Mouse (Mus musculus) midbrain, embryonic 16.5 days (tissue): Measurements from ENCODE around the gene Shroom4. TPM values are rescaled to one million over a fixed set of nuclear protein-coding genes. Genes with fewer than 3 reads are reported as not detected.
"Not testable (repeated sequence)": the region's sequence is repeated elsewhere in the genome, so short reads cannot be mapped to it uniquely, and the experiment has no call there.

Source experiments
- ATAC-seq: fragments of 200-750 bp; cut with Nextera tagmentation; 2 replicates; pipeline ENCODE4 v1.8.0; 2017; ENCODE audit warnings: moderate TSS enrichment
- H3K27ac ChIP-seq: fragments of 300-500 bp; sonication (generic); 2 replicates; pipeline ENCODE4 v1.5.1; 2014; ENCODE audit warnings: mild to moderate bottlenecking, low read length, mixed read lengths
- H3K27me3 ChIP-seq: fragments of 300-500 bp; sonication (generic); 2 replicates; pipeline ENCODE4 v1.6.1; 2014; ENCODE audit warnings: low read depth, low read length, mixed read lengths; ENCODE audit not compliant: control insufficient read depth, insufficient read depth
- H3K36me3 ChIP-seq: fragments of 300-500 bp; sonication (generic); 2 replicates; pipeline ENCODE4 v1.6.1; 2014; ENCODE audit warnings: mild to moderate bottlenecking, low read length, moderate library complexity, mixed read lengths; ENCODE audit not compliant: control insufficient read depth, insufficient read depth
- H3K4me1 ChIP-seq: fragments of 300-500 bp; sonication (generic); 2 replicates; pipeline ENCODE4 v1.6.1; 2014; ENCODE audit warnings: mild to moderate bottlenecking, low read length, mixed read lengths; ENCODE audit not compliant: control insufficient read depth, insufficient read depth
- H3K4me2 ChIP-seq: fragments of 300-500 bp; sonication (generic); 2 replicates; pipeline ENCODE4 v1.6.1; 2014; ENCODE audit warnings: mild to moderate bottlenecking, low read length, mixed read lengths
- H3K4me3 ChIP-seq: fragments of 300-500 bp; sonication (generic); 2 replicates; pipeline ENCODE4 v1.5.1; 2014; ENCODE audit warnings: low read depth, mild to moderate bottlenecking, low read length, moderate library complexity, mixed read lengths
- H3K9ac ChIP-seq: fragments of 300-500 bp; sonication (generic); 2 replicates; pipeline ENCODE4 v1.6.1; 2014; ENCODE audit warnings: low read depth, low read length, mixed read lengths
- H3K9me3 ChIP-seq: fragments of 300-500 bp; sonication (generic); replicated peaks from 2 replicates; pipeline ENCODE4 v1.6.1; 2014; ENCODE audit warnings: mild to moderate bottlenecking, low read length, mixed read lengths; ENCODE audit not compliant: control insufficient read depth, poor library complexity, severe bottlenecking
- WGBS: fragments of 180-500 bp; shearing (Covaris S2); extraction: QIAGEN DNeasy Blood & Tissue Kit; methylation state at CpG from one replicate; pipeline ENCODE4 v1.1.7; 2014; 5-methylcytosine and 5-hydroxymethylcytosine counted together
- polyA plus RNA-seq: library from polyadenylated mRNA; unstranded; fragments of >200 nt; fragmentation: Nextera tagmentation; extraction: Ambion mirVana; gene quantifications from 2 replicates; pipeline ENCODE4 v1.2.1, GENCODE M21; 2015

Gene Shroom4
- polyA plus RNA-seq, 1 experiment from 2014 or later = 1.1 TPM

DNA sequence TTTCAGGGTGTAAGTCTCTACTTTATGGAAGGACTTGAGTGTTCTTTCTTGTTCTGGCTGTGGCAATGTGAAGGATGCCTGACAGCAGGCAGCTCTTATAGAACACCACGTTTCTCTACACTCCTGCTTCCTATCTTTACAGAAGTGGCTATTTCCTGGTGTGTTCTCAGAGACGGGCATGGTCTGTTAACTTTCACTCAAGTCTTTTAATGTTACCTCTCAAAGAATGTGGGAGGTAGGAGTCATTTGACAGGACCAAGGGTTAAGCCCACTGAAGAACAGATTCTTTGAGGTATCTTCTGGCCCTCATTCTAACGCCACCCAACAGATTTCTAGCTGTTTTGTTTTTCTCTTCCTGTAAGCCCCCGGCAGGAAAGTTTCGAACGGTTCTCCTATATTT lies 9.5 kb downstream of the Shroom4 start:
- WGBS = 60% methylated on average over 6 of the region's 6 CpGs
- no peak for ATAC-seq

DNA sequence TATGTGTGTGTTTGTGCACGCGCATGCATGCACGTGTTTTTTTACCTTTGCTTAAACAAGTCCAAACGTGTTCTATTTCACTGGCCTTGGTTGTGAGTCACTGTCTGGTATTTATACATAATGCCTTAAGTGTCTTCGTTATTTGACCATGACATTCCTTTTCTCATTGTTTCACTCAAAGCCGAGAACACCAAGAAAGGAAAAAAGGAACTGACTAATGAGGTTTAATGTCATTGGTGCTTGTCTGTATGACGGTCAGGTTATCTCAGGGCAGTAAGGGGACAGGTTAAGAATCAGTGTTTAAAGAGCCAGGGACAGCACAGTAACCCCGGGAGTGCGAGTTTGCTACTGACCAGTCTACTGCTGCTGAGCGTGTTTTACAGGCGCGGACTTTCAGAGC lies 15.8 kb downstream of the Shroom4 start:
- H3K9me3 ChIP-seq = no peaks in the 10 kb centered on the region

More for the DNA sequence above, 9.5 kb downstream of the Shroom4 start:
- Histone ChIP-seq H3K27me3 (no peaks in the 10 kb centered on the region), H3K36me3 (no peaks in the 10 kb centered on the region), H3K4me3 (no peak overlapping the region), H3K4me1 (no peaks in the 10 kb centered on the region), H3K9ac (no peak overlapping the region), H3K4me2 (no peak overlapping the region), H3K9me3 (no peaks in the 10 kb centered on the region), H3K27ac (no peak overlapping the region)

DNA sequence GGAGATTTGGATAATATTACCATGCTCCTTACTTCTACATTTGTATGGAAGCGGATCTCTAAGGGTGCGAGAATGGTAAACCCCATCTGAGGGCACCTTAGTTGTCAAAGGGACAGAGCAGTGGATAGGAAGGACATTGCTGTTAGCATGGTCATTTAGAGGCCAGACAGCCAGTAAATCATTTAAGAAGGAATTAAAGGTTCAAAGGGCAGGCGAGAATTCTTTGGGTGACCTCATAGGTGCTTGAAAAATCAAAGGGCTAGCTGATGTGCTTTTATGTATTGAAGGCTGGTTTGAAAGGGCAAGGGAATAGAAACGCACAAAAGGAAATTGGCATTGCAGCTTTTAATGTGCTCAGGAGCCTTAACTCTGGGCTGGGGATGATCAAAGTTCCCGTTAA lies 16.3 kb downstream of the Shroom4 start:
- H3K9me3 ChIP-seq = no peaks in the 10 kb centered on the region
- no peaks in the 10 kb centered on the region for H3K4me1 ChIP-seq
- no peak overlapping the region for H3K9ac ChIP-seq
- 41% methylated on average over 5 of the region's 5 CpGs for WGBS
- no peak overlapping the region for H3K27ac ChIP-seq
- no peaks in the 10 kb centered on the region; the same call in 1 of the 2 replicates for H3K36me3 ChIP-seq
- H3K4me2 ChIP-seq = no peak overlapping the region
- ATAC-seq = no peak
- no peaks in the 10 kb centered on the region for H3K27me3 ChIP-seq
- H3K4me3 ChIP-seq = no peak overlapping the region

More for the DNA sequence above, 15.8 kb downstream of the Shroom4 start:
- H3K27me3 ChIP-seq = no peaks in the 10 kb centered on the region
- no peak overlapping the region for H3K9ac ChIP-seq
- 53% methylated on average over 12 of the region's 12 CpGs for WGBS
- H3K4me2 ChIP-seq = no peak overlapping the region
- H3K27ac ChIP-seq = no peak overlapping the region
- no peak overlapping the region for H3K4me3 ChIP-seq
- no peaks in the 10 kb centered on the region; the same call in 1 of the 2 replicates for H3K36me3 ChIP-seq
- H3K4me1 ChIP-seq = no peaks in the 10 kb centered on the region
- ATAC-seq = no peak

DNA sequence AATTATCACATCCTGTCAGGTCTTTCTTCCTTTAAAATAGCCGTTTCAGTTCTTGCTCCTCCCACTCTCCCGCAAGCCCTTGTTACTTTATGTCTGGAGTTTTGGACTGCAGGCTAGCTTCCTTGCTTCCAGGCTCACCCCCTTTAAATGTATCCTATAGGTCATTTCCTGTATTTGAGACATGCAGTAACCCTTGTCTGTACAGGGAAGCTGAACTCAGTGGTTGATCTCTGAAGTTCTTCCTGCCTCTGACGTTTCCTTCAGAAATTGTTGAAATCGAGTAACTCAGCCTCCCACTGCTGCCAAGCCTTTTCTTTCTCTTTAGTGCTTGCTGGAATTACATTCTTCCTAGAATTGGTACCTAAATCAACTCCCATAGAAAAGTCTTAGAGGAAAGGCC lies 18.5 kb downstream of the Shroom4 start:
- WGBS = 36% methylated on average over 4 of the region's 4 CpGs
- Histone ChIP-seq H3K4me3 (no peak overlapping the region), H3K4me2 (no peak overlapping the region), H3K27ac (no peak overlapping the region), H3K9ac (no peak overlapping the region), H3K9me3 (no peaks in the 10 kb centered on the region), H3K27me3 (no peaks in the 10 kb centered on the region), H3K36me3 (no peaks in the 10 kb centered on the region; the same call in 1 of the 2 replicates), H3K4me1 (no peaks in the 10 kb centered on the region)
- no peak for ATAC-seq

DNA sequence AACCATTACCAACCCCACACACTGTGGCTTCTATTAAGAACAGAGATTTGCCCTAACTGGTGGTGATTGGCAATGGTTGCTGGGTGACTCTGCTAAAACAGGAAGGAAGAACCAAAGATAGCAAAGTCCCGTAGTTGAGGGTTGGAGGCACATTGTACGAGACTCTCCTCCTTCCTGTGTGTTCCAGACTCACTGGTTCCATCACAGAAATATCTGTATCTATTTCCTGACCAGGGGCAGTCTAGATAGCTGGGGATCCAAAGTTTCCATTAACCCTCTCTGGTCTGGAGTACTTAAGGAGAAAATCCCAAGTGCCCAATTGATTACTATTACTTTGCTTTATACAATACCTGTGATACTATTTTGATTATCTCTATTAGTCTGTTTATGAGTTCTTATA lies 35.6 kb downstream of the Shroom4 start:
- no peaks in the 10 kb centered on the region for H3K36me3 ChIP-seq
- no peak for ATAC-seq
- H3K27me3 ChIP-seq = no peaks in the 10 kb centered on the region
- 93% methylated on average over 2 of the region's 2 CpGs for WGBS
- no peak overlapping the region for H3K4me2 ChIP-seq
- H3K9ac ChIP-seq = no peak overlapping the region
- no peak overlapping the region for H3K4me3 ChIP-seq
- no peak overlapping the region for H3K27ac ChIP-seq
- no peaks in the 10 kb centered on the region for H3K9me3 ChIP-seq
- no peaks in the 10 kb centered on the region for H3K4me1 ChIP-seq

DNA sequence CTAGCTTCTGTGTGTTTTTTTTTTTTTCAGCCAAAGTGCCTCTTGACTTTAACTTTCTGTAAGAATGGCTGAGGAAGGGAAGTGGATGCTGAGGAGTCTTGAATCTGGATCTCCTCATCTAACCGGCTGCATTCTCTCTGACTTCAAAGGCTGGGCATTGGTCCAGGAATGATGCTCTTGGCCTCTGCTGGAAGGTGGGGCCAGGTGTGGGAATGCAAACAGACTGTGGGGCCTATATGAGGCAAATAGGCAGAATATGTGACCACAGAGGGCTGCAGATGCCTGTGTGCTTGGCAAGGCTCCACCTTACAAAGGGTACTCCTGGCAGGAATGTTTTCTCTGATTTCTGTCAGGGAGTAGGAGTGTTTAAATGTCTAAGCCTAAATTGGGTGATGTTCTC lies 46.8 kb downstream of the Shroom4 start:
- H3K4me2 ChIP-seq = no peak overlapping the region
- H3K4me3 ChIP-seq = no peak overlapping the region
- no peaks in the 10 kb centered on the region for H3K27me3 ChIP-seq
- H3K9ac ChIP-seq = no peak overlapping the region
- H3K27ac ChIP-seq = no peak overlapping the region
- WGBS = 65% methylated on average over 1 of the region's 1 CpGs
- no peaks in the 10 kb centered on the region for H3K36me3 ChIP-seq
- ATAC-seq = no peak
- no peaks in the 10 kb centered on the region for H3K9me3 ChIP-seq
- no peaks in the 10 kb centered on the region for H3K4me1 ChIP-seq

DNA sequence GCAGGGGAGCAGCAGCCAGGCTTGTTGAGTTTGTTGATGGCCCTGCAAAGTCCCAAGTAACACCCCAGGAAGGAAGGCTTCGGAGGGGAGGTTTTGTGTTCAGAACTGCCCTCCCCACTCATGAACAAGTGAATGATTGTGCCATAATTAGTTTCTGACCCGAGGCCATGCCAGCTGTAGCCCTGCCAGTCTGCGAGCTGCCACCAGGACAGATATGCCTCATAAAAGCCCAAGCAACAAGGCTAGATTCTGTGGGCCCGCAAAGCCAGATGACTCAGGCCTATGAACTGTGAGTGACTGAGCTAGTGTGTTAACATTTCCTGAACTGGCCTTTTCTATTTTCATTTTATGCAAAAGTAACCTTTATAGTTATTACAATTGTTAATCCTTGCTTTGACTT lies 48.3 kb downstream of the Shroom4 start:
- ATAC-seq = no peak
- Histone ChIP-seq H3K27me3 (no peaks in the 10 kb centered on the region), H3K4me2 (no peak overlapping the region), H3K36me3 (no peaks in the 10 kb centered on the region), H3K4me1 (no peaks in the 10 kb centered on the region), H3K4me3 (no peak overlapping the region), H3K9me3 (no peaks in the 10 kb centered on the region), H3K9ac (no peak overlapping the region), H3K27ac (no peak overlapping the region)
- 70% methylated on average over 4 of the region's 4 CpGs for WGBS

DNA sequence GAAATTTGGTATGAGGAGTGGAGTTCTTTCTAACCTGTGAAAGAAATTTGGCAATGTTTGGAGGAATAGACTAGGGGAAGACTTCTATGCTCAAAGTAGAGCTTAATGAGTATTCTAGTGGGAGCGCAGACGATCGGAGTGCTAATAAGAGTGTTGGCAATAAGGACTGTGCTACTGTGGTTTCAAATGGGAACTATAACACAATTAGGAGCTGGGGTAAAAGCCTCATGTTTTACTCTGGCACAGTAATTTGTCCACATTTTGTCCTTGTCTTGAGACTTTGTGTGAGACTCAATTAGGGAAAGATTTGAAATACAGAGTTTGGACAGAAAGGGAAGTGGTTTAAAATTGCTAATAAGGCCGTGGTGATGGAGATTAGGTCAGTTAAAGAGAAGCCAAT lies 53.6 kb downstream of the Shroom4 start:
- Histone ChIP-seq H3K4me2 (no peak overlapping the region), H3K4me3 (no peak overlapping the region), H3K27me3 (no peaks in the 10 kb centered on the region), H3K9ac (no peak overlapping the region), H3K4me1 (no peaks in the 10 kb centered on the region), H3K36me3 (no peaks in the 10 kb centered on the region), H3K27ac (no peak overlapping the region), H3K9me3 (no peaks in the 10 kb centered on the region)
- no peak for ATAC-seq
- WGBS = 80% methylated on average over 4 of the region's 4 CpGs

DNA sequence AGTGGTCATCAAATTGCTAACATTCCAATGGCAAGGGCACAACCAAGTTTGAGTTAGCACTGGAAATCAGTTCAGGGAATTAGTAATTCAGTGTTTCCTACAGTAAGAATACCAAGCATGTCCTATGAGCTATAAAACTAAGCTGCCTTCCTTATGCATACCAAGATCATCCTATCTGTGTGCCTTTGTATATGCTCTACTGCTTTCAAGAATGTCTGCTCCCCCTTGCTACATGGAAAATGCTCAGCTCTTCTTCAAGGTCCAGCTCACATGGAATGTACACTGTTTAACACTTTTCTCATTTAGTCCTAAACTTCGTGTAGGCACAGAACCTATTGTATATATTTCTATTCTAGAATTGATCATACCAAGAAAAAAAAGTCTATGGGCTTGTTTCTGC lies 69.6 kb downstream of the Shroom4 start:
- not testable (repeated sequence) for H3K27me3 ChIP-seq, H3K4me2 ChIP-seq, H3K4me3 ChIP-seq, H3K36me3 ChIP-seq, H3K4me1 ChIP-seq, ATAC-seq, H3K9ac ChIP-seq, H3K9me3 ChIP-seq, H3K27ac ChIP-seq
- WGBS = no CpG with 5 or more reads among the region's 1 CpGs

DNA sequence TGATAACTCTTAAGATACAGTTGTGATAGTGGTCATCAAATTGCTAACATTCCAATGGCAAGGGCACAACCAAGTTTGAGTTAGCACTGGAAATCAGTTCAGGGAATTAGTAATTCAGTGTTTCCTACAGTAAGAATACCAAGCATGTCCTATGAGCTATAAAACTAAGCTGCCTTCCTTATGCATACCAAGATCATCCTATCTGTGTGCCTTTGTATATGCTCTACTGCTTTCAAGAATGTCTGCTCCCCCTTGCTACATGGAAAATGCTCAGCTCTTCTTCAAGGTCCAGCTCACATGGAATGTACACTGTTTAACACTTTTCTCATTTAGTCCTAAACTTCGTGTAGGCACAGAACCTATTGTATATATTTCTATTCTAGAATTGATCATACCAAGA lies 72.9 kb downstream of the Shroom4 start:
- not testable (repeated sequence) for H3K27ac ChIP-seq, H3K9me3 ChIP-seq, H3K9ac ChIP-seq, H3K4me2 ChIP-seq, H3K4me3 ChIP-seq, H3K4me1 ChIP-seq, H3K36me3 ChIP-seq, H3K27me3 ChIP-seq, ATAC-seq
- no CpG with 5 or more reads among the region's 1 CpGs for WGBS
